Mouse (Mus musculus) limb, embryonic 10.5 days (tissue): ENCODE results near the gene Olfr203. TPM values are rescaled to one million over a fixed set of nuclear protein-coding genes. Genes with fewer than 3 reads are reported as not detected.

Experiments
- polyA plus RNA-seq: library from polyadenylated mRNA; unstranded; fragments of >200 nt; fragmentation: Nextera tagmentation; extraction: Ambion mirVana; gene quantifications from 2 replicates; pipeline ENCODE4 v1.2.1, GENCODE M21; 2016

Gene Olfr203
- polyA plus RNA-seq, 1 experiment from 2014 or later, result not detected

Other genes with a start within 250 kb of the Olfr203 start
- gene Olfr190, start 220.9 kb upstream of the Olfr203 start, polyA plus RNA-seq, result not detected in 2 replicates
- not detected in 2 replicates for gene Olfr191, start 209.1 kb upstream of the Olfr203 start, polyA plus RNA-seq
- not detected in 2 replicates for gene Olfr193, start 187.0 kb upstream of the Olfr203 start, polyA plus RNA-seq
- not detected in 2 replicates for gene Olfr194, start 177.8 kb upstream of the Olfr203 start, polyA plus RNA-seq
- not detected in 2 replicates for gene Olfr195, start 151.8 kb upstream of the Olfr203 start, polyA plus RNA-seq
- gene Olfr196, start 128.4 kb upstream of the Olfr203 start, polyA plus RNA-seq, result not detected in 2 replicates
- not detected in 2 replicates for gene Olfr198, start 95.3 kb upstream of the Olfr203 start, polyA plus RNA-seq
- not detected in 2 replicates for gene Olfr199, start 79.1 kb upstream of the Olfr203 start, polyA plus RNA-seq
- gene Olfr201, start 26.2 kb upstream of the Olfr203 start, polyA plus RNA-seq, result not detected in 2 replicates
- gene Olfr202, start 12.1 kb upstream of the Olfr203 start, polyA plus RNA-seq, result not detected in 2 replicates
- not detected in 2 replicates for gene Olfr204, start 19.4 kb downstream of the Olfr203 start, polyA plus RNA-seq
- not detected in 2 replicates for gene Olfr205, start 32.3 kb downstream of the Olfr203 start, polyA plus RNA-seq
- not detected in 2 replicates for gene Olfr206, start 50.4 kb downstream of the Olfr203 start, polyA plus RNA-seq
- not detected in 2 replicates for gene Olfr209, start 65.1 kb downstream of the Olfr203 start, polyA plus RNA-seq
- 0.11 and 0.19 TPM in 2 replicates for gene Gabrr3, start 108.5 kb downstream of the Olfr203 start, polyA plus RNA-seq
- gene Riox2, start 172.9 kb downstream of the Olfr203 start, polyA plus RNA-seq, result 36.6 and 40.6 TPM in 2 replicates